Mouse (Mus musculus): ENCODE measurements around the gene Pde4d.
"Not testable (repeated sequence)": the region's sequence is repeated elsewhere in the genome, so short reads cannot be mapped to it uniquely, and the experiment has no call there.

GRCm38 (mm10) chr13:109902460-109902854 lies 1452.7 kb downstream of the Pde4d start:
- TF ChIP-seq ETS1 (IDR thresholded peaks at IDR 0.05; ENCODE audit: low read depth, low read length); E2F4 (IDR thresholded peaks at IDR 0.05; ENCODE audit: borderline replicate concordance, low read depth, low read length); CTCF (IDR thresholded peaks at IDR 0.05 in 2 of 3, conservative IDR thresholded peaks at IDR 0.05 in 1 of 3; ENCODE audit: control insufficient read depth in 1 of 3, insufficient read depth in 1 of 3, low read depth in 2 of 3, low read length in 3 of 3, poor library complexity in 1 of 3, severe bottlenecking in 1 of 3): not testable (repeated sequence)

All from MEL (cell line).